Mouse (Mus musculus) midbrain, embryonic 14.5 days (tissue): ENCODE measurements at regions not wholly inside any gene's neighbourhood (a gene's known extent, or its start where the extent isn't known, plus 50 kb on each side); places are given as distances from the start of the nearest gene placed in this dataset.

Source experiments
- ATAC-seq: fragments of 200-750 bp; cut with Nextera tagmentation; 2 replicates; pipeline ENCODE4 v1.8.0; 2017; ENCODE audit warnings: moderate number of reproducible peaks, moderate library complexity; ENCODE audit not compliant: low FRiP score, low TSS enrichment
- DNase-seq: peaks from one replicate; pipeline ENCODE4 v3.0.0-alpha.2; 2015
- H3K27ac ChIP-seq: fragments of 300-500 bp; sonication (generic); replicated peaks from 2 replicates; pipeline ENCODE4 v1.5.1; 2014; ENCODE audit warnings: mild to moderate bottlenecking, low read depth, low read length, moderate library complexity
- H3K27me3 ChIP-seq: fragments of 300-500 bp; sonication (generic); 2 replicates; pipeline ENCODE4 v1.6.1; 2014; ENCODE audit warnings: low read length, control low read depth, mixed read lengths; ENCODE audit not compliant: control insufficient read depth, insufficient read depth
- H3K36me3 ChIP-seq: fragments of 300-500 bp; sonication (generic); 2 replicates; pipeline ENCODE4 v1.6.1; 2014; ENCODE audit warnings: low read length, control low read depth; ENCODE audit not compliant: control insufficient read depth, insufficient read depth
- H3K4me1 ChIP-seq: fragments of 300-500 bp; sonication (generic); 2 replicates; pipeline ENCODE4 v1.6.1; 2014; ENCODE audit warnings: mild to moderate bottlenecking, antibody characterized with exemption, low read length, control low read depth; ENCODE audit not compliant: control insufficient read depth, insufficient read depth
- H3K4me2 ChIP-seq: fragments of 300-500 bp; sonication (generic); 2 replicates; pipeline ENCODE4 v1.6.1; 2014; ENCODE audit warnings: mild to moderate bottlenecking, low read length, moderate library complexity
- H3K4me3 ChIP-seq: fragments of 300-500 bp; sonication (generic); replicated peaks from 2 replicates; pipeline ENCODE4 v1.5.1; 2014; ENCODE audit warnings: low read depth, low read length
- H3K9ac ChIP-seq: fragments of 300-500 bp; sonication (generic); replicated peaks from 2 replicates; pipeline ENCODE4 v1.6.1; 2014; ENCODE audit warnings: mild to moderate bottlenecking, low read length, moderate library complexity
- H3K9me3 ChIP-seq: fragments of 300-500 bp; sonication (generic); 2 replicates; pipeline ENCODE4 v1.6.1; 2016; ENCODE audit warnings: low read length, control low read depth, mixed read lengths; ENCODE audit not compliant: control insufficient read depth
- WGBS: fragments of 180-500 bp; shearing (Covaris S2); extraction: QIAGEN DNeasy Blood & Tissue Kit; methylation state at CpG from one replicate; pipeline ENCODE4 v1.1.7; 2014; 5-methylcytosine and 5-hydroxymethylcytosine counted together

- Histone ChIP-seq H3K27me3 (no peaks in the 10 kb centered on the region), H3K36me3 (no peaks in the 10 kb centered on the region), H3K4me1 (no peaks in the 10 kb centered on the region), H3K27ac (no peak overlapping the region), H3K9me3 (no peaks in the 10 kb centered on the region), H3K4me2 (no peak overlapping the region), H3K9ac (no peak overlapping the region), H3K4me3 (no peak overlapping the region)
- ATAC-seq (no peak), DNase-seq (peak; percentile 20)
- 56% methylated on average over 21 of the region's 21 CpGs for WGBS
Measured at GRCm38 (mm10) chr19:18056414-18057254, 219.2 kb upstream of the Pcsk5 start.

- no peak overlapping the region for H3K27ac ChIP-seq
- DNase-seq, result no peak
- H3K4me1 ChIP-seq, result no peaks in the 10 kb centered on the region
- no peak overlapping the region for H3K4me2 ChIP-seq
- H3K9ac ChIP-seq, result no peak overlapping the region
- no peaks in the 10 kb centered on the region for H3K27me3 ChIP-seq
- no peaks in the 10 kb centered on the region for H3K9me3 ChIP-seq
- 83% methylated on average over 2 of the region's 2 CpGs for WGBS
- no peaks in the 10 kb centered on the region for H3K36me3 ChIP-seq
- ATAC-seq, result no peak
- H3K4me3 ChIP-seq, result no peak overlapping the region
Measured at GRCm38 (mm10) chr19:18050353-18050752, 212.9 kb upstream of the Pcsk5 start.

GRCm38 (mm10) chr19:18034225-18034624 lies 196.8 kb upstream of the Pcsk5 start:
- Histone ChIP-seq H3K4me2 (no peak overlapping the region), H3K4me1 (no peaks in the 10 kb centered on the region), H3K27ac (no peak overlapping the region), H3K36me3 (no peaks in the 10 kb centered on the region), H3K9ac (no peak overlapping the region), H3K9me3 (no peaks in the 10 kb centered on the region), H3K27me3 (no peaks in the 10 kb centered on the region), H3K4me3 (no peak overlapping the region)
- WGBS, result 88% methylated on average over 1 of the region's 1 CpGs
- no peak for ATAC-seq
- DNase-seq, result no peak

- Histone ChIP-seq H3K4me2 (no peak overlapping the region), H3K27ac (no peak overlapping the region), H3K9me3 (no peaks in the 10 kb centered on the region), H3K4me3 (no peak overlapping the region), H3K9ac (no peak overlapping the region), H3K36me3 (no peaks in the 10 kb centered on the region), H3K4me1 (no peaks in the 10 kb centered on the region), H3K27me3 (no peaks in the 10 kb centered on the region)
- WGBS, result 68% methylated on average over 5 of the region's 5 CpGs
- ATAC-seq (no peak), DNase-seq (no peak)
Measured at GRCm38 (mm10) chr19:18033599-18033998, 196.2 kb upstream of the Pcsk5 start.

- Histone ChIP-seq H3K36me3 (no peaks in the 10 kb centered on the region), H3K4me1 (no peaks in the 10 kb centered on the region), H3K4me3 (no peak overlapping the region), H3K27ac (no peak overlapping the region), H3K4me2 (no peak overlapping the region), H3K9me3 (no peaks in the 10 kb centered on the region), H3K9ac (no peak overlapping the region), H3K27me3 (no peaks in the 10 kb centered on the region)
- 92% methylated on average over 4 of the region's 4 CpGs for WGBS
- DNase-seq (no peak), ATAC-seq (no peak)
Measured at GRCm38 (mm10) chr19:18025877-18026276, 188.4 kb upstream of the Pcsk5 start.

GRCm38 (mm10) chr19:18020351-18020750 lies 182.9 kb upstream of the Pcsk5 start:
- H3K27me3 ChIP-seq, result no peaks in the 10 kb centered on the region
- ATAC-seq, result no peak
- DNase-seq, result no peak
- no peaks in the 10 kb centered on the region for H3K9me3 ChIP-seq
- H3K4me2 ChIP-seq, result no peak overlapping the region
- no peaks in the 10 kb centered on the region for H3K4me1 ChIP-seq
- WGBS, result 85% methylated on average over 2 of the region's 2 CpGs
- H3K9ac ChIP-seq, result no peak overlapping the region
- H3K27ac ChIP-seq, result no peak overlapping the region
- no peaks in the 10 kb centered on the region for H3K36me3 ChIP-seq
- H3K4me3 ChIP-seq, result no peak overlapping the region

GRCm38 (mm10) chr19:18015371-18015770 lies 177.9 kb upstream of the Pcsk5 start:
- H3K4me1 ChIP-seq, result no peaks in the 10 kb centered on the region
- H3K4me2 ChIP-seq, result no peak overlapping the region
- no peak overlapping the region for H3K4me3 ChIP-seq
- no peaks in the 10 kb centered on the region for H3K27me3 ChIP-seq
- no peak for DNase-seq
- no peak overlapping the region for H3K27ac ChIP-seq
- no peaks in the 10 kb centered on the region for H3K36me3 ChIP-seq
- H3K9ac ChIP-seq, result no peak overlapping the region
- 91% methylated on average over 1 of the region's 1 CpGs for WGBS
- ATAC-seq, result no peak
- H3K9me3 ChIP-seq, result no peaks in the 10 kb centered on the region

GRCm38 (mm10) chr19:18012029-18012428 lies 174.6 kb upstream of the Pcsk5 start:
- Histone ChIP-seq H3K27ac (no peak overlapping the region), H3K27me3 (no peaks in the 10 kb centered on the region), H3K36me3 (no peaks in the 10 kb centered on the region), H3K9me3 (no peaks in the 10 kb centered on the region), H3K4me1 (no peaks in the 10 kb centered on the region), H3K4me2 (no peak overlapping the region), H3K9ac (no peak overlapping the region), H3K4me3 (no peak overlapping the region)
- 81% methylated on average over 7 of the region's 7 CpGs for WGBS
- ATAC-seq (no peak), DNase-seq (no peak)

- WGBS, result 87% methylated on average over 3 of the region's 3 CpGs
- Histone ChIP-seq H3K9me3 (no peaks in the 10 kb centered on the region; the same call in 1 of the 2 replicates), H3K27me3 (no peaks in the 10 kb centered on the region), H3K4me2 (no peak overlapping the region), H3K27ac (no peak overlapping the region), H3K4me1 (no peaks in the 10 kb centered on the region), H3K36me3 (no peaks in the 10 kb centered on the region), H3K9ac (no peak overlapping the region), H3K4me3 (no peak overlapping the region)
- ATAC-seq, result no peak
- DNase-seq, result no peak
Measured at GRCm38 (mm10) chr19:17997561-17997960, 160.1 kb upstream of the Pcsk5 start.
